Mouse (Mus musculus) heart, adult 2 months (tissue): ENCODE results near the gene Tas1r1. TPM values are rescaled to one million over a fixed set of nuclear protein-coding genes. Genes with fewer than 3 reads are reported as not detected.

Experiments
- DNase-seq, 2 experiments: peaks; one replicate each; pipeline ENCODE4 v3.0.0; 2021
- H3K27ac ChIP-seq: fragments of 200-600 bp; 2 replicates; pipeline ENCODE4 v1.8.1; 2022
- H3K27me3 ChIP-seq: fragments of 200-500 bp; 2 replicates; pipeline ENCODE4 v1.6.1; 2012; ENCODE audit warnings: mild to moderate bottlenecking, low read length, inconsistent platforms, mixed read lengths; ENCODE audit not compliant: control insufficient read depth, insufficient read depth
- H3K36me3 ChIP-seq: fragments of 200-500 bp; 2 replicates; pipeline ENCODE4 v1.6.1; 2012; ENCODE audit warnings: low read length, inconsistent platforms; ENCODE audit not compliant: control insufficient read depth, insufficient read depth
- H3K4me1 ChIP-seq: fragments of 200-500 bp; 2 replicates; pipeline ENCODE4 v1.6.1; 2011; ENCODE audit warnings: low read length; ENCODE audit not compliant: control insufficient read depth, insufficient read depth
- H3K4me3 ChIP-seq: fragments of 200-600 bp; 2 replicates; pipeline ENCODE4 v1.8.1; 2022
- H3K79me2 ChIP-seq: fragments of 200-500 bp; replicated peaks from 2 replicates; pipeline ENCODE4 v1.6.1; 2012; ENCODE audit warnings: mild to moderate bottlenecking, inconsistent platforms, low read length, moderate library complexity, mixed read lengths; ENCODE audit not compliant: control insufficient read depth, insufficient read depth
- H3K9ac ChIP-seq: fragments of 200-500 bp; 2 replicates; pipeline ENCODE4 v1.6.1; 2012; ENCODE audit warnings: low read depth, mild to moderate bottlenecking, control low read depth, inconsistent platforms, low read length, mixed read lengths
- CTCF ChIP-seq: fragments of 200-600 bp; IDR thresholded peaks from 2 replicates; pipeline ENCODE4 v1.8.1; 2022; ENCODE audit warnings: antibody characterized with exemption, mild to moderate bottlenecking, moderate library complexity
- EP300 ChIP-seq: fragments of 200-500 bp; IDR thresholded peaks from 2 replicates; pipeline ENCODE4 v1.6.1; 2011; ENCODE audit warnings: low read depth, low read length, control low read depth; ENCODE audit not compliant: insufficient read depth
- POLR2A ChIP-seq: fragments of 200-500 bp; IDR thresholded peaks from 2 replicates; pipeline ENCODE4 v1.6.1; 2011; ENCODE audit warnings: mild to moderate bottlenecking, low read depth, low read length, control low read depth; ENCODE audit not compliant: insufficient read depth
- WGBS: fragments of 180-500 bp; shearing (Covaris S2); methylation state at CpG from one replicate; pipeline ENCODE4 v1.1.7; 2018; 5-methylcytosine and 5-hydroxymethylcytosine counted together
- intact Hi-C: fragments of 180-260 bp; cut with DNase I; formaldehyde crosslinking; loops from one replicate; pipeline ENCODE4 v1.15.1; 2025
- polyA plus RNA-seq: library from polyadenylated mRNA; depleted of rRNA; stranded (reverse); fragments of >200 nt; gene quantifications from 2 replicates; pipeline ENCODE4 v1.2.3, GENCODE M21; 2012
- total RNA-seq, 2 experiments: library from RNA; stranded (reverse); gene quantifications; 2 replicates each; pipeline ENCODE4 v1.2.3; 2021

Tas1r1 gene
- total and polyA plus RNA-seq, 3 experiments: 0.08 to 0.11 (median 0.08) TPM

DNA sequence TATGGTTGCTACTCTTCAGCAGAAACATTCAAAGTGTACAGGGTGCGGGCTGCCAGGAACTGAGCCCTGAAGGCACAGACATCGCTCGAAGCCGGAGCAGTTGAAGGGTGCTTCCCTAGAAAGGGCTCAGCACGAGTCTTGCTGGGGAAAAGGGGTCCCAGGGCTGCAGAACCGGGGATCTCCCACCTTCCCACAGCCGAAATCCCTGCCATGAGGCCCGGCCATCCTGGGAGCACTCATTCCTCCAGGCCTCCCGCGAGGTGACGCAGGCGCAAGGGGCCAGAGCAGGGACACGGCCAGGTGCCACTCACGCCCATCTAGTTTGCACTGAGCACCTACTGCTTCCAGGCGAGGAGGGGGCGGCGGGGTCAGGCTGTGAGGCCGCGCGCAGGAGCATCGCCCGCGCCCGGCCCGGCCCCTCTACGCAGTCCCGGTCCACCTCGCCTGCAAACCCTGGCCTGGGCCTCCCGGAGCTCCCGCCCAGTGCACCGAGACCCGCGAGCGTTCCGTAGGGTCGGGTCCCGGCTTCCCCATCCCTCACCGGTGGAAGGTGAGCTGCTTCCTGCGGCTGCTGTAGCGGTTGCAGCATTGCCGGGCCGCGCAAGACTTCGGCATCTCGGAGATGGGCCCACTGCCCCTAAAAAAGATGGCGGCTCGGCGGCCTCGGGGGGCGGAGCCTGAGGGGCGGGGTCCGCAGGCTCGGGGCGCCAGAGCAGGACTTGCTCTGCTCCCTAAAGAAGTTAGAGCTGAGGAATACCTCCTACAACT, 49.8 kb downstream of the Tas1r1 start, which contains the start of gene Thap3:
Gene Thap3 (minus strand): TSS at position 656 of the 768 bp plus-strand sequence.
- peak; percentile 91 to 94 for DNase-seq
- H3K4me1 ChIP-seq: peaks cover 8% of the 10 kb centered on the region
- intact Hi-C loops: no loop called here
- H3K4me3 ChIP-seq: peak within 1 kb of the TSS; percentile 83
- peak within 1 kb of the TSS; percentile 97 for H3K9ac ChIP-seq
- no peaks in the 10 kb centered on the region for H3K79me2 ChIP-seq
- H3K27me3 ChIP-seq: no peaks in the 10 kb centered on the region
- under 1% methylated on average over 54 of the region's 54 CpGs for WGBS
- H3K36me3 ChIP-seq: no peaks in the 10 kb centered on the region
- peak; percentile 42 for TF ChIP-seq POLR2A
- no peak for TF ChIP-seq CTCF
- TF ChIP-seq EP300: no peak
- peak within 1 kb of the TSS; percentile 88 for H3K27ac ChIP-seq

DNA sequence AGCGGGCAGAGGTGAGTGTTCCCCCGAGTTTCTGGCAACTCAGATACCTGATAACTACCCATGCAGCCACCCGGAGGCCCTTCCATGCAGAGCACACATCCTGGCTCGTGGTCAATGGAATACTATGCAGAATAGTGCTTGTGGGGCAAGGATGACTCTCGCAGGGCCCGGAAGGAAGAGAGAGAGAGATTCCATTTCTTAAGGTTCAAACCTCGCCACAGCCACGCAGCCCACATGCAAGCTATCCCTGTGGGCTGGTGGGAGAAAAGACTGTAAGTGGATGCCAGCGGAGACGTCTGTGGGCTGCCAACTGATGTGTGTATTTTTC, 50.4 kb downstream of the Tas1r1 start:
- intact Hi-C loops: no loop called here
- Histone ChIP-seq H3K79me2 (no peaks in the 10 kb centered on the region), H3K27ac (peak overlapping the region; percentile 88), H3K4me3 (peak overlapping the region; percentile 83), H3K4me1 (peaks cover 8% of the 10 kb centered on the region), H3K27me3 (no peaks in the 10 kb centered on the region), H3K36me3 (no peaks in the 10 kb centered on the region), H3K9ac (peak overlapping the region; percentile 97)
- WGBS: 20% methylated on average over 10 of the region's 10 CpGs
- TF ChIP-seq EP300 (no peak), POLR2A (no peak), CTCF (no peak)
- no peak for DNase-seq

DNA sequence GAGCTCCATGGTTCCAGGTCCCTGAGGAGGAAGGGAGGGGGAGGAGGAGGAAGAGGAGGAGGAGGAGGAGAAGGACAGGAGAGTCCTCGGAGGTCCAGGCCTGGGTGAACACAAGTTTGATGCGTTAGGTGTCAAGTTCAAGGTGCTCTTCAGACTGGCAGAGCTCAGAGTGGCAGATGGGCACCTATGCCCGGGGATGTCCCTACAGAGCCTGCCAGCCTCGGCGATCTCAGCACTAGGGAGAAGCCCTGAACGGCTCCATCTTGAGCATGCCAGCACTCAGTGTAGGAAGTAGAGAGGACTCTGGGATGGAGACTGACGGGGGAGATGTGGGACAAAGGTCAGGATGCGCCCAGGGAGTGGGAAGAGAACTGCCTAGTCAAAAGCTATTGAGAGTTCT, 51.7 kb downstream of the Tas1r1 start:
- Histone ChIP-seq H3K36me3 (no peaks in the 10 kb centered on the region), H3K79me2 (no peaks in the 10 kb centered on the region), H3K4me1 (peaks cover 8% of the 10 kb centered on the region), H3K27ac (no peak overlapping the region), H3K4me3 (no peak overlapping the region), H3K27me3 (no peaks in the 10 kb centered on the region), H3K9ac (no peak overlapping the region)
- peak in 1 of 2 experiments; percentile 14 for DNase-seq
- intact Hi-C loops: no loop called here
- WGBS: 46% methylated on average over 8 of the region's 8 CpGs
- TF ChIP-seq EP300 (no peak), CTCF (no peak), POLR2A (no peak)

DNA sequence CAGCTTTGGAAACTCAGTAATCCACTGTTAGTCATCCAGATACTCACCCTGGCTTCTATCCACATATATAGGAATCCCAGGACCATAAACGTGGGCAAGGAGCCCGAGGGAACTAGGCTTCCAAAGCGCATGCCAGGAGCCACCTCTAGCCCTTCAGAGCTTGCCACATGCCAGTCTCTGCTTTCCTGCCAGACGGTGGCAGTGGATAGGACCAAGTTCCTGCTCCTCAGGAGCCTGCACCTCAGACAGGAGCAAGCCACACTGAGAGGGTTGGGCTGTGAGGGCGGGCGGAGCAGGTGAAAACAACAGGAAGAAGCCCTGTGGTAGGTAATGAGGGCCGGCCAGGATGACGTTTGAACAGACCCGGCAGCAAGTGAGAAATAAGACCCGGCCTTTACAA, 52.5 kb downstream of the Tas1r1 start:
- Histone ChIP-seq H3K4me1 (peaks cover 8% of the 10 kb centered on the region), H3K4me3 (no peak overlapping the region), H3K36me3 (no peaks in the 10 kb centered on the region), H3K27me3 (no peaks in the 10 kb centered on the region), H3K9ac (no peak overlapping the region), H3K79me2 (no peaks in the 10 kb centered on the region), H3K27ac (no peak overlapping the region)
- intact Hi-C loops: no loop called here
- no peak for TF ChIP-seq EP300
- no peak for TF ChIP-seq CTCF
- TF ChIP-seq POLR2A: no peak
- 52% methylated on average over 10 of the region's 10 CpGs for WGBS
- no peak for DNase-seq

DNA sequence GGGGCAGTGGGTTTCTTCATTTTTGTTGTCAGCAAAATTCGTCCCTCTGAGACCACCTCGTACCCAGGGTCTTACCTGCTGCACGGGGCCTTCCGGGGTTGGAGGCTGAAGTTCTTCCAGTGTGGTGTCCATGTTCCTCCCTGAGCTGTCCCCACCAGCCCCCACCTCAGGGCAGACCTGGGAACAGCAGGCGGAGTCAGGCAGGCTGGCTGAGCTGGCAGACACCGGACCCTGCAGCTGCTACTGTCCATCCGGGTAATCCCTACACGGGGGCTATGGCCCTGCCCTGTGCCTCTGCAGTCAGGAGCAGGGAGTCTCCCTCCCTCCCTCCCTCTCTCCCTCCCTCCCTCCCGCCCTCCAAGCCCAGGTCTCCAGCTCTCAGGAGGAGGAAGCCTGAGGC, 54.8 kb downstream of the Tas1r1 start:
- Histone ChIP-seq H3K79me2 (no peaks in the 10 kb centered on the region), H3K36me3 (no peaks in the 10 kb centered on the region), H3K4me3 (no peak overlapping the region), H3K9ac (no peak overlapping the region), H3K4me1 (peaks cover 8% of the 10 kb centered on the region), H3K27me3 (no peaks in the 10 kb centered on the region), H3K27ac (no peak overlapping the region)
- no peak for TF ChIP-seq POLR2A
- no peak for TF ChIP-seq EP300
- TF ChIP-seq CTCF: no peak
- DNase-seq: peak in 1 of 2 experiments; percentile 21
- 51% methylated on average over 8 of the region's 9 CpGs for WGBS
- intact Hi-C loops: loop anchor here (2.0 kb wide), 1 partner anchor 19 kb away; no protein-coding TSS in a partner anchor

DNA sequence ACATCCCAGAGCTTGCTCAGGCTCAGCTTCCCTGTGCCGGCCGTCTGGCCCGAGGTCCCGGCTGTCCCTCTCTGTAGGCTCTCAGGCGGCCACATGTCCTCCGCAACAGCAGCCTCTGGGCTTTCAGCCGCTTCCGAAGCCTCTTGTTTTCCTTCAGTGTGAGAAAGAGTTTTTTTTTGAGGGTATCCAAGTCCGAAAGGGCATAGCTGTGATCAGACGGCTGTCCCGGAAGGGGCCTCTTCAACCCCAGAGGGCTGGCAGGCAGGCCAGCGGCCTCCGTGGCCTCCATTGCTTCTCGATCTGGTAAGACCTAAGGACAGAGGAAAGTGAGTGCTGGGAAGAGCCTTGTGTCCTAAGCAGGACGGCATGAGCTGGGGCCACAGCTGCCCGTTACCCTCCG, 55.3 kb downstream of the Tas1r1 start:
- TF ChIP-seq CTCF (no peak), POLR2A (no peak), EP300 (no peak)
- H3K36me3 ChIP-seq: no peaks in the 10 kb centered on the region
- peaks cover 8% of the 10 kb centered on the region for H3K4me1 ChIP-seq
- intact Hi-C loops: loop anchor here (2.0 kb wide), 1 partner anchor 20 kb away; no protein-coding TSS in a partner anchor
- H3K9ac ChIP-seq: no peak overlapping the region
- WGBS: 72% methylated on average over 17 of the region's 17 CpGs
- H3K79me2 ChIP-seq: no peaks in the 10 kb centered on the region
- DNase-seq: no peak
- no peak overlapping the region for H3K27ac ChIP-seq
- no peak overlapping the region for H3K4me3 ChIP-seq
- H3K27me3 ChIP-seq: no peaks in the 10 kb centered on the region
